Mouse (Mus musculus) heart, embryonic 16.5 days (tissue): ENCODE data around the gene Hivep3. TPM values are rescaled to one million over a fixed set of nuclear protein-coding genes. Genes with fewer than 3 reads are reported as not detected.

Source experiments
- ATAC-seq: fragments of 200-750 bp; cut with Nextera tagmentation; replicated peaks from 2 replicates; pipeline ENCODE4 v1.8.0; 2017; ENCODE audit warnings: moderate number of reproducible peaks; ENCODE audit not compliant: insufficient read depth, low FRiP score; ENCODE audit errors: extremely low read depth
- H3K27ac ChIP-seq: fragments of 300-500 bp; sonication (generic); 2 replicates; pipeline ENCODE4 v1.5.1; 2014; ENCODE audit warnings: mild to moderate bottlenecking, low read length, control low read depth, moderate library complexity
- H3K27me3 ChIP-seq: fragments of 300-500 bp; sonication (generic); 2 replicates; pipeline ENCODE4 v1.6.1; 2014; ENCODE audit warnings: low read length, mixed read lengths; ENCODE audit not compliant: control insufficient read depth, insufficient read depth
- H3K36me3 ChIP-seq: fragments of 300-500 bp; sonication (generic); 2 replicates; pipeline ENCODE4 v1.6.1; 2014; ENCODE audit not compliant: control insufficient read depth, insufficient read depth
- H3K4me1 ChIP-seq: fragments of 300-500 bp; sonication (generic); 2 replicates; pipeline ENCODE4 v1.6.1; 2014; ENCODE audit warnings: low read length, mixed read lengths; ENCODE audit not compliant: control insufficient read depth, insufficient read depth
- H3K4me2 ChIP-seq: fragments of 300-500 bp; sonication (generic); 2 replicates; pipeline ENCODE4 v1.6.1; 2014; ENCODE audit warnings: low read depth, mild to moderate bottlenecking, control low read depth, low read length
- H3K4me3 ChIP-seq: fragments of 300-500 bp; sonication (generic); 2 replicates; pipeline ENCODE4 v1.5.1; 2014; ENCODE audit warnings: mild to moderate bottlenecking, control low read depth, low read length
- H3K9ac ChIP-seq: fragments of 300-500 bp; sonication (generic); 2 replicates; pipeline ENCODE4 v1.6.1; 2014; ENCODE audit warnings: low read length, control low read depth
- H3K9me3 ChIP-seq: fragments of 300-500 bp; sonication (generic); replicated peaks from 2 replicates; pipeline ENCODE4 v1.6.1; 2016; ENCODE audit warnings: low read length; ENCODE audit not compliant: control insufficient read depth
- WGBS: fragments of 180-500 bp; shearing (Covaris S2); extraction: QIAGEN DNeasy Blood & Tissue Kit; methylation state at CpG from one replicate; pipeline ENCODE4 v1.1.7; 2014; 5-methylcytosine and 5-hydroxymethylcytosine counted together
- polyA plus RNA-seq: library from polyadenylated mRNA; unstranded; fragments of >200 nt; fragmentation: Nextera tagmentation; extraction: Ambion mirVana; gene quantifications from 2 replicates; pipeline ENCODE4 v1.2.1, GENCODE M21; 2015

Gene Hivep3
- polyA plus RNA-seq, 1 experiment from 2014 or later: 9.4 TPM

GRCm38 (mm10) chr4:119871441-119871840 lies 137.9 kb downstream of the Hivep3 start:
- H3K4me2 ChIP-seq: no peak overlapping the region
- no peak overlapping the region for H3K4me3 ChIP-seq
- 0 out of 2 replicates have a peak, but pooled peaks cover 2% of the 10 kb centered on the region for H3K4me1 ChIP-seq
- no peak overlapping the region for H3K9ac ChIP-seq
- H3K27me3 ChIP-seq: no peaks in the 10 kb centered on the region
- ATAC-seq: no peak
- H3K9me3 ChIP-seq: no peaks in the 10 kb centered on the region
- H3K36me3 ChIP-seq: no peaks in the 10 kb centered on the region
- no peak overlapping the region for H3K27ac ChIP-seq
- 93% methylated on average over 2 of the region's 2 CpGs for WGBS

GRCm38 (mm10) chr4:119871861-119872582 lies 138.4 kb downstream of the Hivep3 start:
- Histone ChIP-seq H3K9me3 (no peaks in the 10 kb centered on the region), H3K27ac (no peak overlapping the region), H3K4me2 (no peak overlapping the region), H3K36me3 (no peaks in the 10 kb centered on the region), H3K4me1 (0 out of 2 replicates have a peak, but pooled peaks cover 2% of the 10 kb centered on the region), H3K27me3 (no peaks in the 10 kb centered on the region), H3K9ac (no peak overlapping the region), H3K4me3 (no peak overlapping the region)
- no peak for ATAC-seq
- WGBS: 87% methylated on average over 10 of the region's 10 CpGs

- Histone ChIP-seq H3K9ac (no peak overlapping the region), H3K27ac (no peak overlapping the region), H3K4me1 (0 out of 2 replicates have a peak, but pooled peaks cover 2% of the 10 kb centered on the region), H3K9me3 (no peaks in the 10 kb centered on the region), H3K4me2 (no peak overlapping the region), H3K4me3 (no peak overlapping the region), H3K27me3 (no peaks in the 10 kb centered on the region), H3K36me3 (no peaks in the 10 kb centered on the region)
- no peak for ATAC-seq
- 73% methylated on average over 6 of the region's 6 CpGs for WGBS
These were observed 140.4 kb downstream of the Hivep3 start for GRCm38 (mm10) chr4:119873935-119874334.

GRCm38 (mm10) chr4:119875592-119875991 lies 142.0 kb downstream of the Hivep3 start:
- H3K27me3 ChIP-seq: no peaks in the 10 kb centered on the region
- H3K36me3 ChIP-seq: no peaks in the 10 kb centered on the region
- H3K4me1 ChIP-seq: no peaks in the 10 kb centered on the region
- no peak overlapping the region for H3K4me3 ChIP-seq
- H3K9ac ChIP-seq: no peak overlapping the region
- H3K27ac ChIP-seq: no peak overlapping the region
- no peaks in the 10 kb centered on the region for H3K9me3 ChIP-seq
- 85% methylated on average over 2 of the region's 2 CpGs for WGBS
- no peak for ATAC-seq
- H3K4me2 ChIP-seq: no peak overlapping the region

GRCm38 (mm10) chr4:119876535-119877160 lies 143.1 kb downstream of the Hivep3 start:
- Histone ChIP-seq H3K4me1 (no peaks in the 10 kb centered on the region), H3K27ac (no peak overlapping the region), H3K9ac (no peak overlapping the region), H3K36me3 (no peaks in the 10 kb centered on the region), H3K9me3 (no peaks in the 10 kb centered on the region), H3K4me2 (no peak overlapping the region), H3K27me3 (no peaks in the 10 kb centered on the region), H3K4me3 (no peak overlapping the region)
- 59% methylated on average over 8 of the region's 8 CpGs for WGBS
- no peak for ATAC-seq

GRCm38 (mm10) chr4:119878218-119878617 lies 144.6 kb downstream of the Hivep3 start:
- Histone ChIP-seq H3K4me1 (0 out of 2 replicates have a peak, but pooled peaks cover 3% of the 10 kb centered on the region), H3K9me3 (no peaks in the 10 kb centered on the region), H3K27me3 (no peaks in the 10 kb centered on the region), H3K9ac (no peak overlapping the region), H3K36me3 (no peaks in the 10 kb centered on the region), H3K4me2 (no peak overlapping the region), H3K27ac (no peak overlapping the region), H3K4me3 (no peak overlapping the region)
- ATAC-seq: no peak
- 65% methylated on average over 5 of the region's 5 CpGs for WGBS

- ATAC-seq: no peak
- no peak overlapping the region for H3K4me3 ChIP-seq
- 69% methylated on average over 5 of the region's 5 CpGs for WGBS
- 0 out of 2 replicates have a peak, but pooled peaks cover 3% of the 10 kb centered on the region for H3K4me1 ChIP-seq
- H3K9me3 ChIP-seq: no peaks in the 10 kb centered on the region
- no peak overlapping the region for H3K9ac ChIP-seq
- no peaks in the 10 kb centered on the region for H3K36me3 ChIP-seq
- no peaks in the 10 kb centered on the region for H3K27me3 ChIP-seq
- no peak overlapping the region for H3K4me2 ChIP-seq
- no peak overlapping the region for H3K27ac ChIP-seq
These were observed 146.1 kb downstream of the Hivep3 start for GRCm38 (mm10) chr4:119879671-119880070.

GRCm38 (mm10) chr4:119880270-119880669 lies 146.7 kb downstream of the Hivep3 start:
- no peak overlapping the region for H3K4me3 ChIP-seq
- 84% methylated on average over 7 of the region's 7 CpGs for WGBS
- no peak overlapping the region for H3K4me2 ChIP-seq
- no peak overlapping the region for H3K9ac ChIP-seq
- no peaks in the 10 kb centered on the region for H3K9me3 ChIP-seq
- H3K27me3 ChIP-seq: no peaks in the 10 kb centered on the region
- ATAC-seq: no peak
- no peaks in the 10 kb centered on the region for H3K36me3 ChIP-seq
- H3K27ac ChIP-seq: no peak overlapping the region
- 0 out of 2 replicates have a peak, but pooled peaks cover 3% of the 10 kb centered on the region for H3K4me1 ChIP-seq

GRCm38 (mm10) chr4:119881292-119881691 lies 147.7 kb downstream of the Hivep3 start:
- Histone ChIP-seq H3K36me3 (no peaks in the 10 kb centered on the region), H3K4me2 (no peak overlapping the region), H3K4me3 (no peak overlapping the region), H3K9ac (no peak overlapping the region), H3K4me1 (0 out of 2 replicates have a peak, but pooled peaks cover 3% of the 10 kb centered on the region), H3K27ac (no peak overlapping the region), H3K9me3 (no peaks in the 10 kb centered on the region), H3K27me3 (no peaks in the 10 kb centered on the region)
- 84% methylated on average over 4 of the region's 4 CpGs for WGBS
- ATAC-seq: no peak
